Mouse (Mus musculus): ENCODE data around the gene Galnt7. TPM values are rescaled to one million over a fixed set of nuclear protein-coding genes. Genes with fewer than 3 reads are reported as not detected.

The Galnt7 gene
- polyA plus RNA-seq, 1 experiment, result 0.96 TPM

DNA sequence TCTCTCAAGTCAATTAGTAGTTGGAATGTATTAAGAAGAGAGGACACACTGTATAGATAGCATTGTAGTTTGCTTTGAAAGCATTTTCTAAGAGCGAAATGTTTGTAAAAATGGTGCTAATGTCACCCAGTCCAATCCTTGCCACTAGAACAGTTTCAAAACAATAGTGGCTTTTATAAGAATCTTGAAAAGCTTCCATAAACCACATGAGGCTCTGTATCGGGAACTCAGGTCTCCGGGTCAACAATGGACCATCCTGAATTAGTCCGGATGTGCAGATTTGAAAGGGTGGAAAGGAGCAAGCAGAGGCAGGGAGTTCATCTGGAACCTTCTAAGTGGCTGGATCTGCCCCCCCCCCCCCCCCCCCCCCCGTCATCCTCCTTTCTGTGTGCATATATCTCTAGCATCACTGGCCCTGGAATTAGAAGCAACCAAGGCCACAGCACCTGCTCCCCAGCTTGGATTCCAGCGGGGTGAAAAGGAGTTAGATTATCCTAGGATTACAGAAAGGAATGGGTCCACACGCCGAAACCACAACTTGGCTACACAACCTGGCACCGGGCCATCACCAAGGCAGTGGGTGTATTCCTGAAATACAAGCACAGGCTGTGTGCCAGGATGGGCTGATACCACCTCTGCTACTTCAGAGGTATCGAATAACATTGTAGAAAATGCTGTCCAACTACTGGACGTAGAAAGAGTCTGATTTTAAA, 42.0 kb downstream of the Galnt7 start:
- Histone ChIP-seq H3K27me3 (replicated peaks) (no peaks in the 10 kb centered on the region), H3K36me3 (replicated peaks; ENCODE audit: low read length) (peaks cover 19% of the 10 kb centered on the region), H3K4me3 (replicated peaks) (no peak overlapping the region), H3K4me1 (peaks cover 71% of the 10 kb centered on the region), H3K9me3 (no peaks in the 10 kb centered on the region)
- TF ChIP-seq GATA1 (IDR thresholded peaks at IDR 0.05; ENCODE audit: borderline replicate concordance, low read length) (no peak), FLI1 (IDR thresholded peaks at IDR 0.05; ENCODE audit: low read length) (no peak)

GRCm38 (mm10) chr8:57602511-57602910, 50.3 kb downstream of the Galnt7 start:
- H3K9me3 ChIP-seq, result no peaks in the 10 kb centered on the region
- TF ChIP-seq FLI1 (IDR thresholded peaks at IDR 0.05; ENCODE audit: low read length) (no peak), GATA1 (IDR thresholded peaks at IDR 0.05; ENCODE audit: borderline replicate concordance, low read length) (no peak)
- H3K36me3 ChIP-seq (replicated peaks; ENCODE audit: low read length), result peaks cover 3% of the 10 kb centered on the region
- no peak overlapping the region for H3K4me3 ChIP-seq (replicated peaks)
- peaks cover 48% of the 10 kb centered on the region for H3K4me1 ChIP-seq
- no peaks in the 10 kb centered on the region for H3K27me3 ChIP-seq (replicated peaks)

- no peaks in the 10 kb centered on the region for H3K27me3 ChIP-seq (replicated peaks)
- peaks cover 5% of the 10 kb centered on the region for H3K36me3 ChIP-seq (replicated peaks; ENCODE audit: low read length)
- TF ChIP-seq GATA1 (IDR thresholded peaks at IDR 0.05; ENCODE audit: borderline replicate concordance, low read length), result no peak
- TF ChIP-seq FLI1 (IDR thresholded peaks at IDR 0.05; ENCODE audit: low read length), result no peak
- H3K9me3 ChIP-seq, result no peaks in the 10 kb centered on the region
- peaks cover 50% of the 10 kb centered on the region for H3K4me1 ChIP-seq
- H3K4me3 ChIP-seq (replicated peaks), result peak overlapping the region; percentile 76
These were observed 50.8 kb downstream of the Galnt7 start for GRCm38 (mm10) chr8:57601987-57602418.

DNA sequence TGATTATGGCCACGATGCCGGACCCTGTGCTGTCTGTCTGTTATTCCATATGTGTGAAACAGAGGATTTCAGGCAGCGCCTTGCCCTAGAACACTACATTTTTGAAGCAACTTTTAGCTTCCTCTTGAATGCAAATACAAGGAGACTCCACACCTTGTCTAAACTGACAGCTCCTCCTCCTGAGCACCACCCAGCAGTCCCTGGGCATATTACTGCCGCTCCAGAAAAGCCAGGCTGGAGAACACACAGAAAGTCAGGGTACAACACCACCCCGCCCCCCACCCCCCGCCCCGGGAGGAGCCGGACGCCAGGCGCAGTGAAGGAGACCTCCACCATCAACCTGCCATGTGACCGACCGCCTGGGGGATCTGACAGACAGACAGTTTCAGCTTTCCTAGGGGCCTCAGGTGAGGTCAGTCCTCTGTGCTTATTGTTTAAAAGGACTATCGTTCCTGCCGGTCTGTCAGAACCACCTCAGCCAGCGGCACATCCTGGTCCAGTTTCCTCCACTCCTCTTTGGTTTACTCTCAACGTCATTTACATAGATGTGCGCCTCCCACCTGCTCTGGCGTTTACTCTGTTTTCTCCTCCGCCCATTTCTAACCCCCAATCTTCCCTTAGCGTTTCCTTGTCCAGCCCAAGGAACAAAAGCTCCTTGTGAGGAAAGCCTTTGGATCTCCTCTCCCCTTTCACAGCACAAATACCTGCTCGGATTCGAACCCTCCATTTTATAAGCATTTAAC, 52.8 kb downstream of the Galnt7 start:
- Histone ChIP-seq H3K4me1 (peaks cover 57% of the 10 kb centered on the region), H3K9me3 (no peaks in the 10 kb centered on the region), H3K36me3 (replicated peaks; ENCODE audit: low read length) (peaks cover 9% of the 10 kb centered on the region), H3K27me3 (replicated peaks) (no peaks in the 10 kb centered on the region), H3K4me3 (replicated peaks) (no peak overlapping the region)
- TF ChIP-seq GATA1 (IDR thresholded peaks at IDR 0.05; ENCODE audit: borderline replicate concordance, low read length) (no peak), FLI1 (IDR thresholded peaks at IDR 0.05; ENCODE audit: low read length) (no peak)

DNA sequence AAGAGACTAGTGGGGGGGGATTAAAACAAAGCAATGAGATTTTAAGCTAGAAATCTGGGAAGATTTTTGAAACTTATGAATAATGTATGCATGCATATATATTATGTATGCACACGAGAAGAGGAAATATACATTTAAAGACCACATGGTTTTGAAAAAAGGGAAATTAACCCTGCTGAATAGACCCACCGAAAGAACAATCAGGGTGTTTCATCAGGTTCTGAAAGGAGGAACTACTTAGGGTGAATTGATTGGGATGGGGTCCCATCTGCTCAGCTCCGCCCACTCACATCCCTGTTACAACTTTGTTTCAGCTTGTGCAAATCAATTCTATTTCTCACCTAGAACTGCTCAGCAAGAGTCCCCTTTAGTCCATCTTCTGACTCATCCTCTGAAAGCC, 57.0 kb downstream of the Galnt7 start:
- no peak for TF ChIP-seq FLI1 (IDR thresholded peaks at IDR 0.05; ENCODE audit: low read length)
- TF ChIP-seq GATA1 (IDR thresholded peaks at IDR 0.05; ENCODE audit: borderline replicate concordance, low read length), result no peak
- H3K36me3 ChIP-seq (replicated peaks; ENCODE audit: low read length), result peaks cover 9% of the 10 kb centered on the region
- H3K27me3 ChIP-seq (replicated peaks), result no peaks in the 10 kb centered on the region
- peaks cover 66% of the 10 kb centered on the region for H3K4me1 ChIP-seq
- no peak overlapping the region for H3K4me3 ChIP-seq (replicated peaks)
- no peaks in the 10 kb centered on the region for H3K9me3 ChIP-seq

GRCm38 (mm10) chr8:57594175-57594885, 58.5 kb downstream of the Galnt7 start:
- Histone ChIP-seq H3K9me3 (no peaks in the 10 kb centered on the region), H3K36me3 (replicated peaks; ENCODE audit: low read length) (peaks cover 6% of the 10 kb centered on the region), H3K4me3 (replicated peaks) (peak overlapping the region; percentile 11), H3K27me3 (replicated peaks) (no peaks in the 10 kb centered on the region), H3K4me1 (peaks cover 70% of the 10 kb centered on the region)
- TF ChIP-seq GATA1 (IDR thresholded peaks at IDR 0.05; ENCODE audit: borderline replicate concordance, low read length) (no peak), FLI1 (IDR thresholded peaks at IDR 0.05; ENCODE audit: low read length) (no peak)

GRCm38 (mm10) chr8:57592604-57593003, 60.2 kb downstream of the Galnt7 start:
- Histone ChIP-seq H3K4me3 (replicated peaks) (peak overlapping the region; percentile 68), H3K27me3 (replicated peaks) (no peaks in the 10 kb centered on the region), H3K4me1 (peaks cover 87% of the 10 kb centered on the region), H3K9me3 (no peaks in the 10 kb centered on the region), H3K36me3 (replicated peaks; ENCODE audit: low read length) (peaks cover 16% of the 10 kb centered on the region)
- TF ChIP-seq GATA1 (IDR thresholded peaks at IDR 0.05; ENCODE audit: borderline replicate concordance, low read length) (no peak), FLI1 (IDR thresholded peaks at IDR 0.05; ENCODE audit: low read length) (no peak)

DNA sequence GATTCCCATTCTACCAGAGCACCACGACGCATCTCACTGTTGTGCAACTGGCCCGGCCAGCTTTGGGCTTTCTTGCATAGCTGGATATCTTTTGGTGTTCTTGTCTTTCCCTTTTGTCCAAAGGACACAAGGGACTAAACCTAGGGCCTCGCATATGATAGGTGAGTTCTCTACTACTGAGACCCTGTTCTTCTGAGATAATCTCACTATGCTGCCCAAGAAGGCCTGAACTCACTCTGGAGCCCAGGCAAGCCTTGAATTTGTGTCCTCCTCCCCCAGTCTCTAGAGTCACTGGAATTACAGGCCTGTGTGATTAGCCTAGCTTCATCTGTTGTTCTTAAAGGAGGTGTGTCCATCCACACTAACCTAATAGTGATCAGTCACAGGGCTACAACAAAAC, 61.2 kb downstream of the Galnt7 start:
- TF ChIP-seq FLI1 (IDR thresholded peaks at IDR 0.05; ENCODE audit: low read length), result no peak
- no peak for TF ChIP-seq GATA1 (IDR thresholded peaks at IDR 0.05; ENCODE audit: borderline replicate concordance, low read length)
- H3K9me3 ChIP-seq, result no peaks in the 10 kb centered on the region
- peaks cover 91% of the 10 kb centered on the region for H3K4me1 ChIP-seq
- no peaks in the 10 kb centered on the region for H3K27me3 ChIP-seq (replicated peaks)
- no peak overlapping the region for H3K4me3 ChIP-seq (replicated peaks)
- H3K36me3 ChIP-seq (replicated peaks; ENCODE audit: low read length), result peaks cover 11% of the 10 kb centered on the region

DNA sequence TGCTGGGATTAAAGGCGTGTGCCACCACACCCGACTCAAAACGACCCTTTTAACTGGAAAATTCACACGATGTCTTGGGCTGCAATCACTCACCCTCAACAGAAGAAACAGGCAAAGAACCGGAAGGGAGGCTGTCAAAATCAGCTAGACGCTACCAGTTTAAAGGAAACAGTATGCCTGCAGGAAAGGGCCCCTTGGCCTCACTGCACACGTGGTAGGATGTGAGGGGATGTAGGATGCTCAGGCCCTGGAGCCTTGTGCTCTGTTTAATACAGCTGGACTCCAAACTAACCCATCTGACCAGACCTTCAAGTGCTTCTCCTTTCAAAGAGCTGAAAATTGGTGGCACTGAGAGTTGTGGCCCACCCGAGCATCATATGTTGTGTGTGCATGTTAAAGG, 62.8 kb downstream of the Galnt7 start:
- Histone ChIP-seq H3K27me3 (replicated peaks) (no peaks in the 10 kb centered on the region), H3K36me3 (replicated peaks; ENCODE audit: low read length) (peaks cover 10% of the 10 kb centered on the region), H3K9me3 (no peaks in the 10 kb centered on the region), H3K4me1 (peaks cover 95% of the 10 kb centered on the region), H3K4me3 (replicated peaks) (peak overlapping the region; percentile 79)
- TF ChIP-seq FLI1 (IDR thresholded peaks at IDR 0.05; ENCODE audit: low read length), result no peak
- TF ChIP-seq GATA1 (IDR thresholded peaks at IDR 0.05; ENCODE audit: borderline replicate concordance, low read length), result no peak
